Mouse (Mus musculus): ENCODE measurements around the gene Coro2a. TPM values are rescaled to one million over a fixed set of nuclear protein-coding genes. Genes with fewer than 3 reads are reported as not detected.
A peak's percentile ranks its signal among the peaks of the same experiment; 100 is the strongest.

Coro2a gene
- polyA plus RNA-seq, 1 experiment from 2014 or later = 0.87 TPM

DNA sequence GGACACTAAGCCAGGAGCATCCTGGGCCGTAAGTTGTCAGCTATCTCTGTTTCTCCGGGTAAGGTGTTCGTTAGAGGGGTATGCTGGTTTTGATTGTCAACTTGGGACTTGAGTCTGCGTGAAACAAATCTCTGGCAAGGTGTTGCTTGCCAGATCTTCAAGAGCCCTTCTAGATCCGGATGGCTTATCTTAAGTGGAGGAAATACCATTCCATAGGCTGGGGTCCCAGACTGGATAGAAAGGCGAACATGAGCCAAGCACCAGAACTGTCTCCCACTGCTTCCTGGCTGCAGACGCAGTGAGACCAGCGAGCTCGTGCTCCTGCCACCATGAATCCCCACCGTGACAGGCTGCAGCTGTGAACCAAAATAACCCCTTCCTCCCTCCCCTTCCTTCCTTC lies 80.5 kb downstream of the Coro2a start:
- ATAC-seq (replicated peaks; ENCODE audit: insufficient number of reproducible peaks, insufficient read depth, low FRiP score, low read depth) = no peak
- Histone ChIP-seq H3K9me3 (replicated peaks) (no peaks in the 10 kb centered on the region), H3K4me3 (no peak overlapping the region), H3K27ac (no peak overlapping the region), H3K27me3 (0 out of 2 replicates have a peak, but pooled peaks cover 9% of the 10 kb centered on the region), H3K9ac (no peak overlapping the region), H3K36me3 (no peaks in the 10 kb centered on the region), H3K4me1 (replicated peaks) (peaks cover 20% of the 10 kb centered on the region), H3K4me2 (peak overlapping the region; percentile 32; the same call in 1 of the 2 replicates)
- WGBS = 40% methylated on average over 10 of the region's 10 CpGs

DNA sequence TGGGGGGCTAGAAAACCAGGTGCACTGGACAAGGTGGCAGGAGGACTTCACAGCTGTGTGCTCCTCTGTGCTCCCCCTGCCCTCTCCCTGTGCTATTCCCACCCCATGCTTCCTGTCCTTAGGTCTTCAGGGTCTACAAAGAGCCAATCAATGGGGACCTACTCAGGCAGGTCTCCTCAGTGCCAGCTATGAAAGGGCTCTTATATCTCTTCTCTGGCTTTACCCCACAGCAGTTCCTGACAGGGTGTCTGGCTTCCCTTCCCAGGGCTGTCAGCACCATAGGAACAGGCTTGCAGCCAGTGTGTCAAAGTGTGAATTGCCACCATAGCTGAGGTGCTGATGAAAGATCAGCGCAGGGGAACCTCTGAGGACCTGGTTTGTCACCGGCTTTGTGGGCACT lies 81.5 kb downstream of the Coro2a start:
- H3K27ac ChIP-seq = peak overlapping the region; percentile 57
- peak overlapping the region; percentile 32 for H3K4me2 ChIP-seq
- peaks cover 20% of the 10 kb centered on the region for H3K4me1 ChIP-seq (replicated peaks)
- no peak overlapping the region for H3K4me3 ChIP-seq
- H3K9me3 ChIP-seq (replicated peaks) = no peaks in the 10 kb centered on the region
- ATAC-seq (replicated peaks; ENCODE audit: insufficient number of reproducible peaks, insufficient read depth, low FRiP score, low read depth) = peak; percentile 85
- 40% methylated on average over 2 of the region's 2 CpGs for WGBS
- 0 out of 2 replicates have a peak, but pooled peaks cover 7% of the 10 kb centered on the region for H3K27me3 ChIP-seq
- no peak overlapping the region for H3K9ac ChIP-seq
- H3K36me3 ChIP-seq = no peaks in the 10 kb centered on the region

GRCm38 (mm10) chr4:46507736-46508460 lies 94.1 kb downstream of the Coro2a start:
- no peaks in the 10 kb centered on the region for H3K27me3 ChIP-seq
- no peaks in the 10 kb centered on the region for H3K9me3 ChIP-seq (replicated peaks)
- peak overlapping the region; percentile 99 for H3K4me2 ChIP-seq
- peaks cover 10% of the 10 kb centered on the region for H3K4me1 ChIP-seq (replicated peaks)
- peak overlapping the region; percentile 76 for H3K4me3 ChIP-seq
- no peak overlapping the region for H3K9ac ChIP-seq
- peaks cover under 1% of the 10 kb centered on the region; the same call in 1 of the 2 replicates for H3K36me3 ChIP-seq
- peak overlapping the region; percentile 25 for H3K27ac ChIP-seq
- no peak for ATAC-seq (replicated peaks; ENCODE audit: insufficient number of reproducible peaks, insufficient read depth, low FRiP score, low read depth)
- WGBS = 8% methylated on average over 16 of the region's 16 CpGs

GRCm38 (mm10) chr4:46506801-46507610 lies 95.0 kb downstream of the Coro2a start:
- WGBS = under 1% methylated on average over 94 of the region's 94 CpGs
- H3K27ac ChIP-seq = peak overlapping the region; percentile 49; the same call in 1 of the 2 replicates
- ATAC-seq (replicated peaks; ENCODE audit: insufficient number of reproducible peaks, insufficient read depth, low FRiP score, low read depth) = peak; percentile 99

DNA sequence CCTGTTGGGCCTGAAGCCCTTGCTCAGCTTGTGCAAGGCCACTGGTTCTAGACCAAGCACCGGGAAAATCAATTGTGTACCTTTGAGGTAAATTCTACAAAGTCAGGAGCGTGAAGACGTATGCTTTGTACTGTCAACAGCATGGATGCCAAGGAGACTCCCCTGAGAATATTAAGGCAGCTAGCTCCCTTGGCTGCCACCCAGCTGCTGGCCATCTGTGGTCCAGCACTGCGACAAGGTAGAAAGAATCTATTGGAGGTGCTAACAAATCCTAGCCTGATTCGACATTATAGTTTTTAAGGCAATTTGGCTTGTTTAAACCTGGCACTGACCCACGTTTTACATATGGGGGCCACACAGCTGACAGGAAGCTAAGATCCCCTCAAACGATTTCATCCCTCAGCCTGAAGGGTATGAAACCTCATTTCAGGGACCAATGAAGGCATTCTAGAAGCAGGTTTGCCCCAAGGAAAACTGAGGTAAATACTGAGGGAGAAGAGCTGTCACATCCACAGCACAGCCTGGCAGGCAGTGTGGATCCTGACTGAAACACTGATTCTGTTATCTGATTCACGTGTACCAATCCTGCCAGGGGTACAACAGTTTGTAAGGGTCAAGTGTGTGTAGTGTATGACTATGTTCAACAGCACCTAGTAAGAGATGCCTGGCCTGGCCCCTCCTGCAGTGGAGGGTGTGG lies 96.5 kb downstream of the Coro2a start:
- ATAC-seq (replicated peaks; ENCODE audit: insufficient number of reproducible peaks, insufficient read depth, low FRiP score, low read depth) = no peak
- WGBS = 64% methylated on average over 8 of the region's 8 CpGs
- H3K27me3 ChIP-seq = no peaks in the 10 kb centered on the region
- no peaks in the 10 kb centered on the region for H3K9me3 ChIP-seq (replicated peaks)
- H3K27ac ChIP-seq = no peak overlapping the region
- no peak overlapping the region for H3K4me2 ChIP-seq
- H3K9ac ChIP-seq = no peak overlapping the region
- H3K36me3 ChIP-seq = peaks cover 22% of the 10 kb centered on the region
- H3K4me3 ChIP-seq = no peak overlapping the region
- H3K4me1 ChIP-seq (replicated peaks) = peaks cover 10% of the 10 kb centered on the region

More at GRCm38 (mm10) chr4:46506801-46507610, 95.0 kb downstream of the Coro2a start:
- Histone ChIP-seq H3K4me3 (peak overlapping the region; percentile 76), H3K4me1 (replicated peaks) (peaks cover 10% of the 10 kb centered on the region), H3K4me2 (peak overlapping the region; percentile 99), H3K36me3 (peaks cover 9% of the 10 kb centered on the region; the same call in 1 of the 2 replicates), H3K27me3 (no peaks in the 10 kb centered on the region), H3K9me3 (replicated peaks) (no peaks in the 10 kb centered on the region), H3K9ac (peak overlapping the region; percentile 54)

- H3K27ac ChIP-seq = no peak overlapping the region
- no peaks in the 10 kb centered on the region for H3K9me3 ChIP-seq (replicated peaks)
- ATAC-seq (replicated peaks; ENCODE audit: insufficient number of reproducible peaks, insufficient read depth, low FRiP score, low read depth) = no peak
- no peak overlapping the region for H3K9ac ChIP-seq
- WGBS = 58% methylated on average over 3 of the region's 3 CpGs
- H3K4me2 ChIP-seq = no peak overlapping the region
- no peaks in the 10 kb centered on the region for H3K27me3 ChIP-seq
- no peak overlapping the region for H3K4me3 ChIP-seq
- H3K36me3 ChIP-seq = peaks cover 35% of the 10 kb centered on the region
- H3K4me1 ChIP-seq (replicated peaks) = peaks cover 10% of the 10 kb centered on the region
Measured at GRCm38 (mm10) chr4:46503881-46504280, 98.1 kb downstream of the Coro2a start.

- Histone ChIP-seq H3K4me3 (no peak overlapping the region), H3K9ac (no peak overlapping the region), H3K36me3 (peaks cover 35% of the 10 kb centered on the region), H3K4me1 (replicated peaks) (peaks cover 7% of the 10 kb centered on the region), H3K27ac (no peak overlapping the region), H3K27me3 (no peaks in the 10 kb centered on the region), H3K4me2 (no peak overlapping the region), H3K9me3 (replicated peaks) (no peaks in the 10 kb centered on the region)
- WGBS = 73% methylated on average over 16 of the region's 16 CpGs
- no peak for ATAC-seq (replicated peaks; ENCODE audit: insufficient number of reproducible peaks, insufficient read depth, low FRiP score, low read depth)
Measured at GRCm38 (mm10) chr4:46502606-46503502, 99.1 kb downstream of the Coro2a start.

GRCm38 (mm10) chr4:46498976-46499375 lies 103.0 kb downstream of the Coro2a start:
- no peak for ATAC-seq (replicated peaks; ENCODE audit: insufficient number of reproducible peaks, insufficient read depth, low FRiP score, low read depth)
- no peak overlapping the region for H3K4me3 ChIP-seq
- H3K36me3 ChIP-seq = peaks cover 39% of the 10 kb centered on the region
- H3K4me1 ChIP-seq (replicated peaks) = no peaks in the 10 kb centered on the region
- H3K9me3 ChIP-seq (replicated peaks) = no peaks in the 10 kb centered on the region
- no peaks in the 10 kb centered on the region for H3K27me3 ChIP-seq
- H3K4me2 ChIP-seq = no peak overlapping the region
- no peak overlapping the region for H3K27ac ChIP-seq
- 17% methylated on average over 4 of the region's 4 CpGs for WGBS
- H3K9ac ChIP-seq = no peak overlapping the region

DNA sequence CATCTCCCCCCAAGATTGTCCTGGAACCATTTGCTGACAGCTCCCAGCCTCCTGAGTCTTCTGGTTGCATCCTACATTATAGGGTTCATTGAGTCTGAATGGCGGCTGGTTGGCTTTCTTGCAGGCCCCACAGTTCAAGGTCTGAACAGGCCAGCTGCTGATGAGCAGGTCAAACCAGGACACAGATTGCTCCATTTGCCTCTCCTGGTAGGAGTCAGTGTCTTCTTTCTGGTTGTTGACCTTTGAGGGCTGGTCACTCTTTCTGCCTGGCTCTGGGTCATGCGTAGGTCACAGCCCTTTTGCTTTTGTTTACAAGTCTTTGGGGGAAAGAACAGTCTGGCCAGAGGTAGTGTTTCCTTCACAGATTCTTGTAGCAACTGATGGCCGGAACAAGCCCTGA lies 103.5 kb downstream of the Coro2a start:
- WGBS = 82% methylated on average over 3 of the region's 3 CpGs
- ATAC-seq (replicated peaks; ENCODE audit: insufficient number of reproducible peaks, insufficient read depth, low FRiP score, low read depth) = no peak
- Histone ChIP-seq H3K4me3 (no peak overlapping the region), H3K9ac (no peak overlapping the region), H3K36me3 (peaks cover 43% of the 10 kb centered on the region), H3K9me3 (replicated peaks) (no peaks in the 10 kb centered on the region), H3K27me3 (no peaks in the 10 kb centered on the region), H3K4me2 (no peak overlapping the region), H3K27ac (no peak overlapping the region), H3K4me1 (replicated peaks) (no peaks in the 10 kb centered on the region)

- peaks cover 47% of the 10 kb centered on the region for H3K36me3 ChIP-seq
- no peak overlapping the region for H3K4me3 ChIP-seq
- no peak overlapping the region for H3K27ac ChIP-seq
- no peak for ATAC-seq (replicated peaks; ENCODE audit: insufficient number of reproducible peaks, insufficient read depth, low FRiP score, low read depth)
- no peaks in the 10 kb centered on the region for H3K9me3 ChIP-seq (replicated peaks)
- no peaks in the 10 kb centered on the region for H3K27me3 ChIP-seq
- WGBS = 45% methylated on average over 4 of the region's 4 CpGs
- no peak overlapping the region for H3K9ac ChIP-seq
- no peaks in the 10 kb centered on the region for H3K4me1 ChIP-seq (replicated peaks)
- no peak overlapping the region for H3K4me2 ChIP-seq
Measured at GRCm38 (mm10) chr4:46497286-46497892, 104.6 kb downstream of the Coro2a start.
